Mouse (Mus musculus) midbrain, postnatal 0 days (tissue): ENCODE measurements around the gene Pcyox1. TPM values are rescaled to one million over a fixed set of nuclear protein-coding genes. Genes with fewer than 3 reads are reported as not detected.
A peak's percentile ranks its signal among the peaks of the same experiment; 100 is the strongest.

Experiments used
- ATAC-seq: fragments of 200-750 bp; cut with Nextera tagmentation; 2 replicates; pipeline ENCODE4 v1.8.0; 2017; ENCODE audit warnings: moderate number of reproducible peaks, mild to moderate bottlenecking, moderate TSS enrichment, moderate library complexity; ENCODE audit not compliant: low FRiP score
- DNase-seq: peaks from one replicate; pipeline ENCODE4 v3.0.0-alpha.2; 2015; ENCODE audit warnings: low spot score
- H3K27ac ChIP-seq: fragments of 300-500 bp; sonication (generic); 2 replicates; pipeline ENCODE4 v1.5.1; 2014; ENCODE audit warnings: low read depth, mild to moderate bottlenecking, low read length, mixed read lengths
- H3K27me3 ChIP-seq: fragments of 300-500 bp; sonication (generic); 2 replicates; pipeline ENCODE4 v1.6.1; 2014; ENCODE audit warnings: low read length, control low read depth, mixed read lengths; ENCODE audit not compliant: insufficient read depth
- H3K36me3 ChIP-seq: fragments of 300-500 bp; sonication (generic); 2 replicates; pipeline ENCODE4 v1.6.1; 2014; ENCODE audit warnings: low read length, control low read depth, mixed read lengths; ENCODE audit not compliant: insufficient read depth
- H3K4me1 ChIP-seq: fragments of 300-500 bp; sonication (generic); 2 replicates; pipeline ENCODE4 v1.6.1; 2014; ENCODE audit warnings: mild to moderate bottlenecking, control low read depth, antibody characterized with exemption, low read length, mixed read lengths; ENCODE audit not compliant: insufficient read depth
- H3K4me2 ChIP-seq: fragments of 300-500 bp; sonication (generic); 2 replicates; pipeline ENCODE4 v1.6.1; 2014; ENCODE audit warnings: low read depth, mild to moderate bottlenecking, low read length, mixed read lengths; ENCODE audit not compliant: poor library complexity, severe bottlenecking
- H3K4me3 ChIP-seq: fragments of 300-500 bp; sonication (generic); 2 replicates; pipeline ENCODE4 v1.5.1; 2014; ENCODE audit warnings: low read depth, mild to moderate bottlenecking, low read length, moderate library complexity
- H3K9ac ChIP-seq: fragments of 300-500 bp; sonication (generic); replicated peaks from 2 replicates; pipeline ENCODE4 v1.6.1; 2014; ENCODE audit warnings: mild to moderate bottlenecking, low read length, moderate library complexity, mixed read lengths; ENCODE audit not compliant: poor library complexity, severe bottlenecking
- H3K9me3 ChIP-seq: fragments of 300-500 bp; sonication (generic); 2 replicates; pipeline ENCODE4 v1.6.1; 2016; ENCODE audit warnings: low read length, control low read depth
- CTCF ChIP-seq: IDR thresholded peaks from 2 replicates; pipeline ENCODE4 v1.5.1; 2016; ENCODE audit warnings: antibody characterized with exemption, mild to moderate bottlenecking
- WGBS: fragments of 180-500 bp; shearing (Covaris S2); extraction: QIAGEN DNeasy Blood & Tissue Kit; methylation state at CpG from one replicate; pipeline ENCODE4 v1.1.7; 2014; 5-methylcytosine and 5-hydroxymethylcytosine counted together
- polyA plus RNA-seq: library from polyadenylated mRNA; unstranded; fragments of >200 nt; fragmentation: Nextera tagmentation; extraction: Ambion mirVana; gene quantifications from 2 replicates; pipeline ENCODE4 v1.2.1, GENCODE M21; 2015
- total RNA-seq: library from RNA; depleted of rRNA; stranded (reverse); fragments of >200 nt; gene quantifications from 2 replicates; pipeline ENCODE4 v1.2.3, GENCODE M21; 2014

The Pcyox1 gene
- total and polyA plus RNA-seq, 2 experiments from 2014 or later = 95.4 to 108 TPM

GRCm38 (mm10) chr6:86402681-86403607 lies 6.0 kb upstream of the Pcyox1 start:
- Histone ChIP-seq H3K4me1 (peaks cover 8% of the 10 kb centered on the region; the same call in 1 of the 2 replicates), H3K27ac (no peak overlapping the region), H3K36me3 (no peaks in the 10 kb centered on the region), H3K27me3 (no peaks in the 10 kb centered on the region), H3K4me2 (peak overlapping the region; percentile 52), H3K4me3 (peak overlapping the region; percentile 85), H3K9me3 (no peaks in the 10 kb centered on the region), H3K9ac (no peak overlapping the region)
- no peak for TF ChIP-seq CTCF
- 38% methylated on average over 12 of the region's 12 CpGs for WGBS
- DNase-seq (no peak), ATAC-seq (no peak)

DNA sequence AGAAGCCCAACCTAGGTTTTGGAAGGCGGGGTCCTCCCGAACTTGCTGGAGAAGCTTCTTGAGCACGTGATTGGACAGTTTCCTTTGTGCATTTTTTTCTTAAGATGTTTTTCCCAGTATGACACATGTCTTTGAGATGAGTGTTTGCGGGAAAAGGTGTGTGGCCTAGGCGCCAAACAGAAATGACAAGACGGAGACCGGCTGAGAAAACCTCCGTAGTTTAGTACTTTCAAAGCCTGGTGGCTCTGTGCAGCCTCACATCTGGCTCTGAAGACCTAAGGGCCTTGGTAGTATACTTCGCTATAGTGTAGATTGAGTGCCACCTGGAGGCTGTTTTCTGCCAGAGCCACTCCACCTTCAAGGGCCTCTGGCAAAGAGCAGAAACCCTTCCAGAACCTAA lies 4.0 kb upstream of the Pcyox1 start:
- TF ChIP-seq CTCF = peak; percentile 77
- H3K4me3 ChIP-seq = peak overlapping the region; percentile 8; the same call in 1 of the 2 replicates
- 6% methylated on average over 9 of the region's 9 CpGs for WGBS

DNA sequence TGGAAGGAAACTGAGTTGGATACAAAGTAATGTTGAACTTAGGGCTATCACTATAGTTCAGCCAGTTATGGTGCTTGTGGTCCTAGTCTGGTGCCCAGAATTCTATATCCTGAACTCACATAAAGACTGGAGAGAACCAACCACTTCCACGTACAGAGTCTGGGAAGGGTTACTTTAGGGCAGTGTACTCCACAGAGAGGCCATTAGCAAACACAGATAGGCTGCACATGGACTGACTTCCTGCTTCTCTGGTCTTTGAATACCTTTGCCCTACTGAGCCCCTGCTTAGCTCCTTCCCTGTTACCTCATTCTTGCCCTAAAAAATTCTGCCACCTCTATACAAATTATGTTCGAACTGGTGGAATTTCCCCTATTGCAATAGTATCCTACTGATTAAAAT lies 3.0 kb upstream of the Pcyox1 start:
- Histone ChIP-seq H3K27ac (no peak overlapping the region), H3K4me2 (no peak overlapping the region), H3K9ac (no peak overlapping the region), H3K27me3 (no peaks in the 10 kb centered on the region), H3K4me1 (peaks cover 6% of the 10 kb centered on the region; the same call in 1 of the 2 replicates), H3K9me3 (no peaks in the 10 kb centered on the region), H3K36me3 (no peaks in the 10 kb centered on the region), H3K4me3 (no peak overlapping the region)
- no peak for TF ChIP-seq CTCF
- ATAC-seq (no peak), DNase-seq (no peak)
- WGBS = 89% methylated on average over 2 of the region's 2 CpGs

More for the DNA sequence above, 4.0 kb upstream of the Pcyox1 start:
- Histone ChIP-seq H3K4me2 (peak overlapping the region; percentile 36), H3K36me3 (no peaks in the 10 kb centered on the region), H3K9ac (no peak overlapping the region), H3K4me1 (no peaks in the 10 kb centered on the region), H3K27me3 (no peaks in the 10 kb centered on the region), H3K27ac (no peak overlapping the region), H3K9me3 (no peaks in the 10 kb centered on the region)
- DNase-seq = peak; percentile 80
- no peak for ATAC-seq

DNA sequence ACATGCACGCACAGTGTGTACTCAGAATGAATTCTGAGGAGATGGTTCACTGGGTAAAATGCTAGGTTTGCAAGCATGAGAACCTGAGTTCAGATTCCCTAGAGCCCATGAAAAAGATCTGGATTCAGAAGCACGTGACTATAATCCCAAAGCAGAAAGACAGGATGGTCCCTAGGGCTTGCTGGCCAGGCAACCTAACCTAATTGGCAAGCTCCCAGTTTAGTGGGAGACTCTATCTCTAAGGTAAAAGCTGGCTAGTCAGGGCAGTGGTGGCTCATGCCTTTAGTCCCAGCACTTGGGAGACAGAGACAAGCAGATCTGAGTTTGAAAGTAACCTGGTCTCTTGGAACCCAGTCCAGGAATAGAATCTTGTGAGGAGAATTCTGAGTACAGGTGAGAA lies 2.0 kb upstream of the Pcyox1 start:
- Histone ChIP-seq H3K4me1 (peaks cover 8% of the 10 kb centered on the region; the same call in 1 of the 2 replicates), H3K9me3 (no peaks in the 10 kb centered on the region), H3K36me3 (no peaks in the 10 kb centered on the region), H3K4me2 (no peak overlapping the region), H3K4me3 (no peak overlapping the region), H3K9ac (no peak overlapping the region), H3K27ac (no peak overlapping the region), H3K27me3 (no peaks in the 10 kb centered on the region)
- no peak for DNase-seq
- ATAC-seq = no peak
- 77% methylated on average over 2 of the region's 2 CpGs for WGBS
- no peak for TF ChIP-seq CTCF

DNA sequence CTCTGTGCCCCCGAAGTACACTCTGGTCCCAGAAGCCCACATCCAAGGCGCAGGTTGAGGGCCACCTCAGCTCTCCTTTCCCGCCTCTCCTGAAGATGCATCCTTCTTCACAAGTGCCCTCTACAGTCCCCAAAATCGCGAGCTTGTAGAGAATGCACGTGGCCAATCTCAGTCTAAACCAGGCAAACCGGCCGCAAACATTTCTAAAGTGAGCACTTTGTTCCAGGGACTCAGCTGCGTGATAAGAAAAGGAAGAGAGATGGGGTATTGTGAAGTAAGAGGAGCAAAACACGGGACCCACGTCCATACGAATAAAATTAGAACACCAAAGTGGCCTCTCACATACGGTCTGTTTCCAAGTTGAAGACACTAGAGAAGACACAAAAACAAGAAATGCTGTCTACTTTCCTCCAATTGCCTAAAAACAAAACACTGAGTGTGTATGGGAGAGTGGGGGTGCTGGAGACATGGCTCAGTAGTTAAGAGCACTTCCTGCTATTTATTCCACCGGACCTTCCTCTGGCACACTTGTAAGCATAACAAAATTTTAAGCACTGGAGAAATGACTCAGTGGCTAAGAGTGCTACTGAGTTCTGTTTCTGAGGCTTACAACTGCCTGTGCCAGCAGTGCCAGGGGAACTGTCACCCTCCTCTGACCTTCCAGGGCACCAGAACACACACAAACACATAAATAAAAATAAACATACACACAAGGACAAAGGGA lies 465 bp upstream of the Pcyox1 start:
- Histone ChIP-seq H3K4me3 (peak overlapping the region; percentile 95), H3K27me3 (no peaks in the 10 kb centered on the region), H3K9ac (peak overlapping the region; percentile 98), H3K4me1 (peaks cover 8% of the 10 kb centered on the region; the same call in 1 of the 2 replicates), H3K4me2 (peak overlapping the region; percentile 72), H3K27ac (peak overlapping the region; percentile 96), H3K36me3 (no peaks in the 10 kb centered on the region), H3K9me3 (no peaks in the 10 kb centered on the region)
- no peak for DNase-seq
- peak; percentile 67 for ATAC-seq
- WGBS = 6% methylated on average over 14 of the region's 14 CpGs
- peak; percentile 37; the same call in 1 of the 2 replicates for TF ChIP-seq CTCF
